Mouse (Mus musculus) NIH3T3 (cell line): Measurements from ENCODE around the gene Cntnap5c.

Experiments
- DNase-seq: peaks from one replicate; pipeline ENCODE4 v3.0.0-alpha.2; 2012; ENCODE audit warnings: low read depth

Gene Cntnap5c

DNA sequence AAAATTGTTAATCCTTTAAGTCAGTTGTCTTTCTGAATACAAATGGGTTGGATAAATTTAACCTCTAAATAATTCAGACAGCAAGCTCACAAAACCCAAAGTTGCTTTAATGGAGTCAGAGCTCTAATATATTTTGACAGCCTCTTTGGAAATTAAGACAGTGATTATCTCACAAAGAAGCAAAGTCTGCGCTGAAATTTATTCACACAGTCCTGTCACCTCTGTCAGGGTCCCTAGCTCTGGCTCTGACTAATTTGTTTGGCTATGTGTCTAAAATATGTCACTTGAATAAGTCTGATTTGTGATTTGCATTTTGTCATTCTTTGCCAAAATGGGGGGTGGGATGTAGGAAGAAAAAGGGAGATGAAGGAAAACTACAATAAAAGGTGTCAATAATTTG lies 234.0 kb downstream of the Cntnap5c start:
- DNase-seq = no peak

DNA sequence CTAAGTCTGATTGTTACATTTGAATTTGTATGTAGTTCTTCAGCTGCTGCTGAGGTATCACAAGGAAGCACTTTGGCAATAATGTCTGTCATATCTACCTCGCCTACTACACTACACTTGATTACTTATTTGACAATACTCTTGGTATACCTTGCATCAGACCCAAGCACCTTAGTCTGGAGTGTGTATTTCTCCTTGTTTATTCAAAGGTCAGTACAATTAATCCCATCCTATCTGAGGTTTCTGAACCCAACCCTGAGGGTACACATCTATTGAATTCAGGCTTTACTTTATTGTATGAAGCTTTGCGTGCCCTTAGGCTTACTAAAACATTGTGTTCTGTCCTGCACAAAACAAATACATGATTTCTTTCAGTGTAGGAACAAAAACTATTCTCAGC lies 235.1 kb downstream of the Cntnap5c start:
- DNase-seq = no peak

DNA sequence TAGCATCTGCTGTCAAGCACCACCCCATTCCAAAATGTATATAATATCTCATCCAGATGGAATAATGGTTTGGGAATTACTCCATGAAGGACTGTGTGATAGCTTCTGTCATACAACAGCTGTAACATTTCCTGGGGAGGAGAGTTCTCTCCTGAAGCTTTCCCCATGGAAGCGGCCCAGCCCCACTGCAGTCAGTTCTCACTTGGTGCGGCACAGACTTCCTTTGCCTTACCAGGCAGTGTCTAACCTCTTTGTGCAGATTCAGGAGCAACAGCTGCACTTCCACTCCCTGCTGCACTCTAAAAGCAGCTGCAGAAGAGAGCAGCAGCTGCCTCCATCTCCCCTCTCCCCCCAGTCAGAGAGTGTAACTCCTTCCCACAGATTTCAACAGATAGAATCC lies 271.8 kb downstream of the Cntnap5c start:
- DNase-seq = no peak

DNA sequence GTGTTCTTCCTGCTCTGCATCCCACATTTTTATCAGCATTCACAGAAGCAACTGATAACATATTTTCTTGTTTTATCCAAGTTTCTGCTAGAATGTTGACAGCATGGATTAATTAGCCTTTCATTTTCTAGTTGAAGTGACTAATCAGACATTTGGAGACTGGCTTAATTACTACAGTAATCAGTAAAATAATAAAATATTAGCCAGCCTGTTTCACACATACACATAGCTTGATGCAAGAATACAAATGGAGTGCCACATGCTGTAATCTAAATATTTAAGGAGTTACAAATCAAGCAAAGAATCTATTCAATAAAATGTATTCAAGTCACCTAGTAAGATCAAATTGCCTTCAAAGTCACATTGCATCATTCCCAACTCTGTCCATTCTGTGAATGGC lies 275.8 kb downstream of the Cntnap5c start:
- DNase-seq = no peak

DNA sequence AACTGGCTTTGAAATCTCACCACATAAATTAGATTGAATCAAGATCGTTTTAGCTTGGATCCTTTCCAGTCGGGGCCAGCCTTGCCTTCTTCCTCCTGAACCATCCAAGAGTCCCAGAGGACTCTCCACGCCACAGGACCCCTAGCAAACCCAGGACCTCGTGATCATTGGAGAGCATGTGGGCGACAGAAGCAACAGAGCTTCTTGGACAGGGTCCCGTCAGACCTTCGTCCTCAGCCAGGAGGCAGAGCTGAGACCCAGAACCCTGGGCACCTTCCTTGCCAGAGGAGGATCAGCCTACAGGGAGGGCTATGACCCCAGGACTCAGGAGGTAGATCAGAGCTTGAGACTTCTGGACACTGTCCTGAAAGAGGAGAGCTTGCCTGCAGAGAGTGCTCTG lies 300.5 kb downstream of the Cntnap5c start:
- DNase-seq = no peak

DNA sequence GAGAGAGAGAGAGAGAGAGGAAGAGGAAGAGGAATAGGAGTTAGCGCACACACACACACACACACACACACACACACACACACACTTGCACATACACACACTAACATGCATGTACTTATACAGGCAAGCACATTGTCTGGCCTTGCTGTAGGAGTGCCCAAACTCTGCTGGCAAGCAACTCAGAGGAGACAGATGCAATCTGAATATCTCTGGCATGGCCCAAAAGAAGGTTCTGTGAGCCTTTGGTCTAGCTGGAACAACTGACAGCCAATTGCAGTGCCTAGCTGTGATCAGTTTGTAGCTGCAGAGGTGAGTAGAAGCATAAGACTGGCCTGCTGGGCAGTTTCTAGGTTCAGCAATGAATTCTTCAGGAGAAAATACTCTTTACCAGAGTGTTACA lies 313.3 kb downstream of the Cntnap5c start:
- DNase-seq = no peak

DNA sequence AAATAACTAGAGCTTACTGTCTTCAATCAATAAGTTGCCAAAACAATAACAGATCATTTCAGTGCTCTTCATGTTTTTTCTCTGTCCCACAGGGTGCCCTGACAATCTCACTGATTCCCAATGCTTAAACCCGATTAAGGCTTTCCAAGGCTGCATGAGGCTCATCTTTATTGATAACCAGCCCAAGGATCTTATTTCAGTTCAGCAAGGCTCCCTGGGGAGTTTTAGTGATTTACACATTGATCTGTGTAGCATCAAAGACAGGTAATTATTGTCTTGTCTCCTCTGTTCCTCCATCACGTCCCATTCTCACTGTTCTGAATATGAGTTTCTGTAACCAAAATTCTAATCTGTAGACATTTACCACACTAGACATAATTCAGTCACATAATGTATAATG lies 335.1 kb downstream of the Cntnap5c start:
- DNase-seq = no peak

DNA sequence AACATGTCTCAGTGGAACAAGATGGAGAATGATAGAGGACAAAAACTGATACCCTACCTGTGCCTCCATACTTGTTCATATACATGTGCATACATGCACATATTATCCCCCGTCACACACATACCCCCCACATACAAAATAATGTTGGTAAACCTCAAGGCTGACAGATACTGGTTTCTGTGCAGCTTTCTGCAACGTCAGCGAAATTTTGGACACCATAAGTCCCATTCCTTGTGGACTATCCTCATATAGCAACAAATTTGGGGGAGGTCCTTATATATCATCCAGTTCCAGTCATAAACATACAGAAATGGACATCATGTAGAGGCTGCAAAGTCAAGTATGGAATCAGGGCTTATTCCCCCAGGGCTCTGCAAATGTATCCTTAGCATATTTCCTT lies 338.5 kb downstream of the Cntnap5c start:
- no peak for DNase-seq

DNA sequence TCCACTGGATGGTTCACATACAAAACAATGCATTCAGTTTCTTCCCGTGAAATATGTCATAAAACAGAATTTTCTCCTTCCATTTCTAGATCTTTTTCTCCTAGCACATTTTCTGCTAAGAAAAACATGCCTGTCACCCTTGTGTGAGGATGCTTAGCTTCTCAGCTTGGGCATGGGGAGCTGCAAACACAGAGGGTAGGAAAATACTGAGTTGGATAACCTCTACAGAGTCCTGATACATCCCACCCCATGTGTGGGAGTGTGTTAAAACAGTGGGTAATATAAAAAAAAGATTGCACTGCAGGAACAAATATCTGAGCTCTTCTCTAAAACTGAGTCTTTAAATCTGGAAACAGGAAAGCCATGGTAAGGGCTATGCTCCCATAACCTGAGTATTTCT lies 339.0 kb downstream of the Cntnap5c start:
- no peak for DNase-seq

DNA sequence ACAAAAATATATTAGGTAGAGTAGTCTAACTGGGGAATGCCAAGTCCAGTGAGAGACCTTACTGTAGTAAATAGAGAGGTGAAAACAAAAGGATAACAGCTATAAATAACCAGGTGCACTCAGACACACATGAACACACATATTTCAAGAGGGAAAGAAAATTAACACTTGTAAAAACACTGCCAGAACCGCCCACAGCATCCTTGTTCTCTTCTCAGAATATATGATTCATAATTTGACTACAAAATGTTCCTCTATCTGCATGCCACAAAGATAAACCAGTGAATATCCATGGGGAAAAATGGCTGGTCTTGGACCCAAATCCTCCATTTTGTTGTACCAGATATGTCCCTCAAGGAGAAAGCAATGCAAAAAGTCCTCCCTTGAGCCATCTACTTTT lies 417.8 kb downstream of the Cntnap5c start:
- DNase-seq = no peak

DNA sequence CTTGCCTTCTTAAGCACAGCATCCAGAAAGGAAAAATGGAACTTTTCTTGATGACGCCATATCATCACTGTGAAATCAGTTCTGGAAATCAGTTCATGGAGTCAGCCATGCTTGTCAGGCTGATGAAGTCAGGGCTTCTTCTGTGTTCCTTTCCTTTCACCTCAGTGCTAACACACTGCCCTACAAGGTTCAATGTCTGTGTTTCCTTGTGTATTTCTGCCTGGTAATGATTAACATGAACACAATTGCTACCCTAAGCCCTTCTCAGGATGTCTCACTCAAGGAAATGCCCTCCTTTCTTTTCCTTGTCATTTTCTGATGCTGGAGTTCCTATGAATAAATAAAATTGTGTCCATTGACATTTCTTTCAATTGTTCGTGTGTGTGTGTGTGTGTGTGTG lies 431.8 kb downstream of the Cntnap5c start:
- no peak for DNase-seq

DNA sequence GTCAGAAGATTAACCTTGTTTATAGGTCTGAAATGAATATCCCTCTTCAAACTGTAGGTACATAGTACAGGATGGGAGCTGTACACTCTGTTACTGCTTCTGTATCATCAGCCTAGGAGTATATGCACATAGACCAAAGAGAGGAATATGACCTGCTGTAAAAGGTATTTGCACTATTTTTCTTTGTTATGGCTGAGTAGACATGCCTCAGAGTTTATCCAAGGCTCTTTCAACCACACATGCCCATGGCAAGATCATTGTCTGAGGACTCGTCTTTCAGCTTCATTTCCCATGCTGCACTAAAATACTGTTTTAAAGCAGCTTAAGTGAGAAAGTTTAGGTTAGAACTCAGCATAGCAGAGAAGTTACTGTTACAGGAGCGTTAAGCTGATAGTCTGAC lies 498.7 kb downstream of the Cntnap5c start:
- DNase-seq = no peak

DNA sequence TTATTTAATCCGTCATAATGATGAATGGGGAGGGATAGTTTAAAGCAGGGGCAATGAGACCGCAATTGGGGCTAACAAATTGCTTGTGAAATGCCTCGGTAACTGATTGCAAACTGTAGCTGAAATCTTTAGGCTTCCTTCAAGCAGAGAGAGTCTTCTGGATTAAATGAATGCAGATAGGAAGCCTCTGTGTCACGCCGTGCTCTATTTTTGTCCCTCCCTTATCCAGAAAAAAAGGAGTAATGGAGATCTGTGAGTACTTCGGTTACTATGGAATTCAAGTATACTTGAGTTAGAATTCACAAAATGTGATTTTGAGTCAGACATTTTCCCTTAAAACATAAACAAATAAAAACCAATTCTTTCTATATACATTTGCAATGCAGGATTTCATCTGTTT lies 581.9 kb downstream of the Cntnap5c start:
- DNase-seq = no peak

DNA sequence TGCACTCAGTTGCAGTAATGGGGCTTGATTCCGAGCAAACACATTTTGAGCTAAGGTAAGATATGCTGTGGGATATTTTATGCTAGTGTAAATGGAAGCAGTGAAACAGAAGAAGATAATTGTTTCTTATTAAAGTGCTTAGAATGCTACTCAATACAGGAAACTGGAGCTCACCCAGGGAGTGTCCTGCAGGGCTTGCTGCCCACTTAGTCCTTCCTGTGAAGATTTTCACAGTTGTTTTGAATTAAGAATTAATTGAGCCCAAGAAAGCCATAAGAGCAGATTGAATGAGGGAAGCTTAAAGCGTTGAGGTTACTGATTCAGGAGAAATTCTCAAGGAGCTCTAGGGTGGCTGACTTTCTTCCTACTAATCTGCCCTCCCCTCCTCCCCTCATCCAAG lies 586.9 kb downstream of the Cntnap5c start:
- DNase-seq = no peak

DNA sequence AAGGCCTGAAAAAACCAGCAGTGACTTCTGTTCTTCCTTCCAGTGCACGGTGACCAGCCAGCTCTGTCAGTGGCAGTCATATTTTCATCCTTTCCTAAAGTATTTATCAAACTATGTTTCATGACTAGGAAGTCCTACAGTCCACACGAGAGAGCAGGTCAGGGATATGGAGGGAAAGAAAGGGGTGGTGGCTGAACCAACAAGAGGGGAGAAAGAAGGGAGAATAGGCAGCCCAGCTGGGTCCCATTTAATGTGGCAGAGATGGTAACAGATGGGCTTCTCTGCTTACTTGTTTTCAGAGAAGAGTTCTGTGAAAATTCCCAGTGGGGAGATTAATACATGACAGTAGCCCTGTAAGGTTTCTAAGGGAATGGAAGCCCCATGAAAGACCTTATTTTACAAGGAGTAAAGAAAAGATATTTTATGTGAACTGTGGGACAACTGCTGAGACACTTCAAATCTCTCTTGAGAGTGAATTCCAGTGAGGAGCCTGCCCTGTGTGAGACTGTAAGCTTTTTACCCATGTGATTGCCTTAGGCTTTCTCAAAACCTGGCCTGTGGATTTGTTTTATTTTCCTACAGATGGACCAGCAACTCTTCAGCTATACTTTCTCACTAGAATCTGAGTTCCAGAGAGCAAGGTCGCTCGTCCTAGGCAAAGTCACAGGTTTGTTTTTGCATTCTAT lies 594.4 kb downstream of the Cntnap5c start:
- DNase-seq = no peak

DNA sequence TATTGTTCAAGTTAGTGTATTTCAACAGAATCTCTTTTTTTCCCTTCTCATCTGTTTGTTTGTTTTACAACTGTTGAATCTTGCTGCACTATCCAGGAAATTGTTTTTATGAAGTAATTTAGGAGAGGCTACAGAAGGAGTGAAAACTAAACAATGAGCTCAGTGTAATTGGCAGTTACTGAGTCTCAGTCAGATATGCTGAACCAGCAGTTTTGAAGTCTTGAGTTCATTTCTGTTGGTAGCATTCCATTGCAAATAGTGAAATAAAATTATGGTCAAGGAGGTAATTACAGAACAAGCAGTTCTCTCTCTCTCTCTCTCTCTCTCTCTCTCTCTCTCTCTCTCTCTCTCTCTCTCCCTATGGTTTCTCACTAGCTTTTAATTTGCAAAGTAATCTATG lies 600.7 kb downstream of the Cntnap5c start:
- DNase-seq = no peak

DNA sequence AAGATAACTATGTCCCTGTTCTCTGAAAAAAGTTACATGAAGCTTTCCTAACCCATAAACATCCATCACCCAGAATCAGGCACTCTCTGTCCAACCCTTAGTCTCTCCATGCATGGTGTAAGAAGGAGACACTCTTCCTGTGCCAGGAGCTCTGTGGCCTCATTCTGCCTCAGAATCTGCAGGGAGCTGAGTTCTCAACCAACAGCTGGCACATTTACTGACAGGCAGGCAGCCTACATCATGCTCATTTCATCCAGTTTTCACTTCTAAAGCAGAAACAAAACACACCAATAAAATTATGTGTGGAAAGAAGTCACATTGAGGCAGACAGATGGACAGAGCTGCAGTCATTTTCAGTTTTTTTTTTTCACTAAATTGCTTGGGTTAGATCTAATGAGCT lies 638.4 kb downstream of the Cntnap5c start:
- no peak for DNase-seq

DNA sequence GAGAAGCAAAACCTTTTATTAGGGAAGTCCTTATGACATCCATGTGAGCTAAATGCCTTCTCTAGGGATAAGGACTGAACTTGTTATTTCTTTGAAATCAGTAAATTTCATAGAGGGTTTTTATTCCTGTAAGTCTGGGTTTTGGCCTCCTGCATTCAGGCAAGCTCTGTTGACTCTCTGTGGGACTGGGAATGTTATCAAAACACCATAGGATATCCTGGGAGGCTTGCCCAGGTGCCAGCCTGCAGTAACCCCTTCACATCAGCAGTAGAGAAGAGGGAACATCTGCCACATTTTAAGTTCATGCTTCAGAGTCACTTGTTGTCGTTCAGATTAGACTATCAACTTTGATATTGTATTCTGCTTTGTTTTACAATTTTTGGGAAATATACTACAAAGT lies 639.4 kb downstream of the Cntnap5c start:
- DNase-seq = no peak

DNA sequence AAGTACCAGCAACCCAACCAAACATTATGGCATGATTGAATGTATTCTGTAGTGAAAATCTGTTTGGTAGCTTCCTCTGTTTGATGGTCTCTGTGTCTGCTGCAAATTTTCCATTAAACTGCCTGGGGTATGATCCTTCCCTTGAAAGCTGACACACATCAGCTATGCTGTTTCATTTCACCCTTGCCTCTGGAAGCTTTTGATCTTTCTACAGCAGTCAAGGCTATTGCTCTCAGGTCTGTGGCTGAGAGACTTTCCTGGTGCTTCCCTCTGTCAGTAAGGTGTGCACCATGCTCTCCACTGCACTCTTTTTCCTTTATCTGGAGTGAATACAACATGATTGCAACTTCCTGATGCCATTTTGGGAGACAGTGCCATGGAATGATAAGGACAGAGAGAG lies 668.1 kb downstream of the Cntnap5c start:
- no peak for DNase-seq
